In the genomic region with DNA sequence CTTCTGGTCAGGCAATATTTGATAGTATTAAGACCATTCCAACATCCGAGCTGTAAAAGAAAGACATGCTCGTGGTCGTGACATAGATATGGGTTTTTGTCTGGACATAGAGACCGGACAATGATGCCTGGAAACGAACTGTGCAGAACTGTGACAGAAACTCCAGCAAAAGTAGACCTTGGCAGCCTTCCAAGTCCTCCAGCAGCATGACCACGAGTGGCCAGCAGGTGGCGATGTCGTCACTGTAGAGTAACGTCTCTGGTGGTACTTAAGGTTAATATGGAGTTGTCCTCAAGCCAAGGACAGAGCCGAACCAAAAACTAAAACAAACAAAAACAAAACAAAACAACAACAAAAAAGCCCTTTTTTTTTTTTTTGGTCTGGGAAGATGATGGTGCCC, we compare ENCODE assay signal across 8 mouse cellular contexts.
A peak's percentile ranks its signal among the peaks of the same experiment; 100 is the strongest.
DNase-seq lines count a peak whose midpoint lies in the region.

No protein-coding gene starts in this region.

- DNase-seq in 416B (ENCODE audit: low read depth) (peak; percentile 66), MN1 (ENCODE audit: low spot score) (peak; percentile 50)
- peak; percentile 64 for DNase-seq in cerebellum, adult 9-10 months
- DNase-seq in gastrocnemius, postnatal 10 days, result peak; percentile 89
- peak; percentile 77 to 90 for DNase-seq in kidney, postnatal 25 days
- DNase-seq in lung, adult 18-20 months, result peak; percentile 69 to 75
- DNase-seq in right cerebral cortex, postnatal 14 days, result peak; percentile 76
- peak; percentile 71 to 79 for DNase-seq in urinary bladder, postnatal 36 days (ENCODE audit: low spot score in 2 of 2)

Comparison
In these comparisons a context has a peak if more than half of its experiments do, and no peak if none do; other contexts are left out.
1. Peak in every context shown above with its lines: DNase-seq.